Mouse (Mus musculus) stomach, embryonic 14.5 days (tissue): Measurements from ENCODE around the gene Surf4. TPM values are rescaled to one million over a fixed set of nuclear protein-coding genes. Genes with fewer than 3 reads are reported as not detected.

ENCODE experiments used
- ATAC-seq: fragments of 200-750 bp; cut with Nextera tagmentation; 2 replicates; pipeline ENCODE4 v1.8.0; 2017; ENCODE audit warnings: low read depth, moderate TSS enrichment; ENCODE audit not compliant: insufficient number of reproducible peaks, insufficient read depth, low FRiP score
- H3K27ac ChIP-seq: fragments of 300-500 bp; sonication (generic); 2 replicates; pipeline ENCODE4 v1.5.1; 2014; ENCODE audit warnings: mild to moderate bottlenecking, low read length, moderate library complexity, mixed read lengths
- H3K27me3 ChIP-seq: fragments of 300-500 bp; sonication (generic); 2 replicates; pipeline ENCODE4 v1.6.1; 2014; ENCODE audit warnings: low read length, control low read depth, mixed read lengths; ENCODE audit not compliant: control insufficient read depth, insufficient read depth
- H3K36me3 ChIP-seq: fragments of 300-500 bp; sonication (generic); 2 replicates; pipeline ENCODE4 v1.6.1; 2014; ENCODE audit warnings: mild to moderate bottlenecking, control low read depth, low read length, moderate library complexity, mixed read lengths; ENCODE audit not compliant: control insufficient read depth, insufficient read depth
- H3K4me1 ChIP-seq: fragments of 300-500 bp; sonication (generic); 2 replicates; pipeline ENCODE4 v1.6.1; 2014; ENCODE audit warnings: low read length, control low read depth, mixed read lengths; ENCODE audit not compliant: control insufficient read depth, insufficient read depth
- H3K4me2 ChIP-seq: fragments of 300-500 bp; sonication (generic); replicated peaks from 2 replicates; pipeline ENCODE4 v1.6.1; 2014; ENCODE audit warnings: low read depth, low read length, control low read depth
- H3K4me3 ChIP-seq: fragments of 300-500 bp; sonication (generic); 2 replicates; pipeline ENCODE4 v1.5.1; 2014; ENCODE audit warnings: low read depth, low read length, control low read depth
- H3K9ac ChIP-seq: fragments of 300-500 bp; sonication (generic); replicated peaks from 2 replicates; pipeline ENCODE4 v1.6.1; 2014; ENCODE audit warnings: low read depth, mild to moderate bottlenecking, control low read depth, low read length, moderate library complexity, mixed read lengths
- H3K9me3 ChIP-seq: fragments of 300-500 bp; sonication (generic); 2 replicates; pipeline ENCODE4 v1.6.1; 2016; ENCODE audit warnings: low read depth, low read length, control low read depth; ENCODE audit not compliant: control insufficient read depth
- WGBS: fragments of 180-500 bp; shearing (Covaris S2); extraction: QIAGEN DNeasy Blood & Tissue Kit; methylation state at CpG from one replicate; pipeline ENCODE4 v1.1.7; 2014; 5-methylcytosine and 5-hydroxymethylcytosine counted together
- polyA plus RNA-seq: library from polyadenylated mRNA; unstranded; fragments of >200 nt; fragmentation: Nextera tagmentation; extraction: Ambion mirVana; gene quantifications from 2 replicates; pipeline ENCODE4 v1.2.1, GENCODE M21; 2014

The Surf4 gene
- polyA plus RNA-seq, 1 experiment from 2014 or later: 199 TPM

GRCm38 (mm10) chr2:26910124-26910993, 23.4 kb downstream of the Surf4 start, which contains the start of the genes Med22 and Rpl7a:
TSS of gene Med22 (minus strand) at chr2:26910677.
TSS of gene Rpl7a (plus strand) at chr2:26910764.
- WGBS: under 1% methylated on average over 73 of the region's 74 CpGs
- Histone ChIP-seq H3K4me3 (peak within 1 kb of the TSS; percentile 80), H3K9me3 (no peaks in the 10 kb centered on the region), H3K9ac (peak within 1 kb of the TSS; percentile 96), H3K4me1 (peaks cover 26% of the 10 kb centered on the region), H3K36me3 (peaks cover 54% of the 10 kb centered on the region), H3K27ac (peak within 1 kb of the TSS; percentile 89), H3K4me2 (peak within 1 kb of the TSS; percentile 92), H3K27me3 (no peaks in the 10 kb centered on the region)
- peak; percentile 93 for ATAC-seq

GRCm38 (mm10) chr2:26909387-26909784, 24.3 kb downstream of the Surf4 start:
- Histone ChIP-seq H3K36me3 (peaks cover 57% of the 10 kb centered on the region), H3K27me3 (no peaks in the 10 kb centered on the region), H3K9ac (peak overlapping the region; percentile 96), H3K4me1 (peaks cover 21% of the 10 kb centered on the region), H3K27ac (no peak overlapping the region; the same call in 1 of the 2 replicates), H3K4me2 (peak overlapping the region; percentile 79), H3K9me3 (no peaks in the 10 kb centered on the region), H3K4me3 (peak overlapping the region; percentile 80)
- ATAC-seq: no peak

GRCm38 (mm10) chr2:26908710-26909386, 24.9 kb downstream of the Surf4 start:
- Histone ChIP-seq H3K4me2 (peak overlapping the region; percentile 79), H3K9ac (peak overlapping the region; percentile 96), H3K9me3 (no peaks in the 10 kb centered on the region), H3K27me3 (no peaks in the 10 kb centered on the region), H3K36me3 (peaks cover 52% of the 10 kb centered on the region), H3K4me1 (peaks cover 24% of the 10 kb centered on the region), H3K4me3 (peak overlapping the region; percentile 80), H3K27ac (no peak overlapping the region)
- ATAC-seq: no peak
- WGBS: 73% methylated on average over 18 of the region's 18 CpGs

- ATAC-seq: no peak
Observed at GRCm38 (mm10) chr2:26907109-26907508, 26.6 kb downstream of the Surf4 start.

GRCm38 (mm10) chr2:26906431-26906830, 27.3 kb downstream of the Surf4 start:
- H3K27me3 ChIP-seq: no peaks in the 10 kb centered on the region
- no peak overlapping the region for H3K4me3 ChIP-seq
- H3K4me1 ChIP-seq: peaks cover 24% of the 10 kb centered on the region
- ATAC-seq: no peak
- no peak overlapping the region for H3K9ac ChIP-seq
- no peak overlapping the region for H3K27ac ChIP-seq
- 97% methylated on average over 3 of the region's 3 CpGs for WGBS
- no peaks in the 10 kb centered on the region for H3K9me3 ChIP-seq
- no peak overlapping the region for H3K4me2 ChIP-seq
- H3K36me3 ChIP-seq: peaks cover 28% of the 10 kb centered on the region

More at GRCm38 (mm10) chr2:26907109-26907508, 26.6 kb downstream of the Surf4 start:
- H3K9me3 ChIP-seq: no peaks in the 10 kb centered on the region
- H3K36me3 ChIP-seq: peaks cover 35% of the 10 kb centered on the region
- H3K9ac ChIP-seq: no peak overlapping the region
- no peak overlapping the region for H3K4me3 ChIP-seq
- 48% methylated on average over 4 of the region's 4 CpGs for WGBS
- H3K27me3 ChIP-seq: no peaks in the 10 kb centered on the region
- H3K4me2 ChIP-seq: no peak overlapping the region
- H3K4me1 ChIP-seq: peaks cover 23% of the 10 kb centered on the region
- no peak overlapping the region for H3K27ac ChIP-seq

GRCm38 (mm10) chr2:26905936-26906335, 27.8 kb downstream of the Surf4 start:
- WGBS: 82% methylated on average over 2 of the region's 2 CpGs

GRCm38 (mm10) chr2:26903311-26903710, 30.4 kb downstream of the Surf4 start:
- peak overlapping the region; percentile 78 for H3K4me2 ChIP-seq
- peak overlapping the region; percentile 90 for H3K27ac ChIP-seq
- ATAC-seq: no peak
- peak overlapping the region; percentile 66 for H3K9ac ChIP-seq
- WGBS: 11% methylated on average over 7 of the region's 7 CpGs
- H3K4me1 ChIP-seq: peaks cover 14% of the 10 kb centered on the region
- no peaks in the 10 kb centered on the region for H3K27me3 ChIP-seq
- peak overlapping the region; percentile 75 for H3K4me3 ChIP-seq
- H3K36me3 ChIP-seq: peaks cover 44% of the 10 kb centered on the region
- no peaks in the 10 kb centered on the region for H3K9me3 ChIP-seq

More at GRCm38 (mm10) chr2:26905936-26906335, 27.8 kb downstream of the Surf4 start:
- Histone ChIP-seq H3K27me3 (no peaks in the 10 kb centered on the region), H3K36me3 (peaks cover 27% of the 10 kb centered on the region), H3K27ac (no peak overlapping the region), H3K4me2 (no peak overlapping the region), H3K4me1 (peaks cover 24% of the 10 kb centered on the region), H3K9ac (no peak overlapping the region), H3K4me3 (no peak overlapping the region), H3K9me3 (no peaks in the 10 kb centered on the region)
- ATAC-seq: no peak

- peaks cover 14% of the 10 kb centered on the region for H3K4me1 ChIP-seq
- H3K36me3 ChIP-seq: peaks cover 47% of the 10 kb centered on the region
- H3K4me3 ChIP-seq: peak within 1 kb of the TSS; percentile 75
- H3K27ac ChIP-seq: peak within 1 kb of the TSS; percentile 90
- H3K9ac ChIP-seq: peak within 1 kb of the TSS; percentile 66
- no peaks in the 10 kb centered on the region for H3K27me3 ChIP-seq
- peak; percentile 95 for ATAC-seq
- no peaks in the 10 kb centered on the region for H3K9me3 ChIP-seq
- peak within 1 kb of the TSS; percentile 78 for H3K4me2 ChIP-seq
- under 1% methylated on average over 41 of the region's 41 CpGs for WGBS
Observed at GRCm38 (mm10) chr2:26902467-26903220, 31.1 kb downstream of the Surf4 start, which contains the start of gene Surf6. TSS of gene Surf6 (minus strand) at chr2:26902879.
